ENCODE assay signal across 11 mouse cellular contexts in the genomic region with DNA sequence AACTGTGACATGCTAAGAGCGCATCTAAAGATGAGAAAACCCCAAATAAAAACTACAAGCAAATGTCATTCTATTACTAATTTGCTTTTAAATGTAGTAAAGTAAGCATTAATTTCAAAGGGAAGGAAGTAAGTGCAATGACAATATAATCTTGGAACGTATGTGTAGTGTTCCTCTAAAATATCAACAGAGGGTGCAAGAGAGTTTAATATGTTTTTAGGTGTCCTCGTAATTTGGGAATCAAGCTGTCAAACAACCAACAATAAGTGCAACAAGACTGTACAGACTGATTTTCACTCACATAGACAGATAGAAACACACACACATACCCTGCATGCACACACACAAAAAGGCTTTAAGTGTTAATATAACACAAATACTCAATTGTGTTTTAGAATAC.
A peak's percentile ranks its signal among the peaks of the same experiment; 100 is the strongest.
DNase-seq lines count a peak whose midpoint lies in the region; ATAC-seq and TF ChIP-seq lines count a peak whose summit lies in the region.
"Had no signal": no experiment of that assay in that cellular context is flagged by ENCODE, and none has a peak within 500 bp of the region (broad histone marks: within the 10 kb centered on the region; RNA-seq: fewer than 3 reads in every experiment).

No protein-coding gene starts in this region.

- peak; percentile 71 for TF ChIP-seq RAD21 in CH12.LX (IDR thresholded peaks at IDR 0.05; ENCODE audit: low read depth, low read length)

- no peak overlapping the region for H3K4me3 ChIP-seq in forebrain, embryonic 13.5 days
- no peak overlapping the region for H3K4me3 ChIP-seq in forebrain, embryonic 12.5 days (replicated peaks)
- no peak overlapping the region for H3K4me3 ChIP-seq in layer of hippocampus, adult 2 months
- H3K4me3 ChIP-seq in CH12.LX (replicated peaks in 1 of 3; ENCODE audit: low read depth in 2 of 3, low read length in 2 of 3, poor library complexity in 1 of 3): no peak overlapping the region

- TF ChIP-seq CTCF in layer of hippocampus, adult 2 months (conservative IDR thresholded peaks at IDR 0.05): peak; percentile 77
- TF ChIP-seq CTCF in CH12.LX (conservative IDR thresholded peaks at IDR 0.05 in 1 of 2, IDR thresholded peaks at IDR 0.05 in 1 of 2; ENCODE audit: low read depth in 2 of 2, low read length in 2 of 2): peak in 1 of 2 experiments; percentile 60; a peak in 2 of 4 replicates

- H3K9me3 ChIP-seq in forebrain, embryonic 13.5 days (replicated peaks): no peaks in the 10 kb centered on the region
- no peaks in the 10 kb centered on the region for H3K9me3 ChIP-seq in forebrain, embryonic 12.5 days
- H3K9me3 ChIP-seq in CH12.LX (replicated peaks; ENCODE audit: low read length): no peaks in the 10 kb centered on the region

- H3K9ac ChIP-seq in forebrain, embryonic 13.5 days: no peak overlapping the region
- H3K9ac ChIP-seq in forebrain, embryonic 12.5 days: no peak overlapping the region
- H3K9ac ChIP-seq in CH12.LX (ENCODE audit: insufficient read depth, low read depth): no peak overlapping the region

- H3K79me2 ChIP-seq in CH12.LX (replicated peaks; ENCODE audit: control insufficient read depth, extremely low read depth, insufficient read depth, poor library complexity, severe bottlenecking): no peaks in the 10 kb centered on the region

- H3K4me2 ChIP-seq in forebrain, embryonic 13.5 days: no peak overlapping the region
- no peak overlapping the region for H3K4me2 ChIP-seq in forebrain, embryonic 12.5 days
- H3K4me2 ChIP-seq in CH12.LX (ENCODE audit: insufficient read depth, low read depth, poor library complexity, severe bottlenecking): no peak overlapping the region

- peak; percentile 45; the same call in 1 of the 2 replicates for ATAC-seq in forebrain, embryonic 13.5 days
- no peak for ATAC-seq in forebrain, embryonic 12.5 days (ENCODE audit: low FRiP score)
- 0 out of 2 replicates have a peak, but pooled peaks have one; percentile 20 for ATAC-seq in granulocyte monocyte progenitor cell, adult 5-6 weeks (replicated peaks; ENCODE audit: poor library complexity, severe bottlenecking)

- no peak for TF ChIP-seq POLR2A in CH12.LX (IDR thresholded peaks at IDR 0.05; ENCODE audit: low read depth, low read length)

- no peak overlapping the region for H3K27ac ChIP-seq in forebrain, embryonic 13.5 days
- H3K27ac ChIP-seq in forebrain, embryonic 12.5 days: no peak overlapping the region
- no peak overlapping the region for H3K27ac ChIP-seq in layer of hippocampus, adult 2 months
- no peak overlapping the region for H3K27ac ChIP-seq in CH12.LX (ENCODE audit: insufficient read depth, low read depth)

- DNase-seq in layer of hippocampus, adult 2 months (ENCODE audit: low spot score in 2 of 2): no peak
- no peak for DNase-seq in layer of hippocampus, adult 9-10 months (ENCODE audit: low spot score)
- no peak for DNase-seq in CH12.LX (ENCODE audit: extremely low read depth)
- DNase-seq in adrenal gland, adult 8-10 months: no peak
- no peak for DNase-seq in layer of hippocampus, postnatal 10 days (ENCODE audit: low spot score in 2 of 2)
- DNase-seq: kidney, adult 18-20 months; spleen, adult 18-20 months; thymus, adult 18-20 months had no signal

- no peaks in the 10 kb centered on the region for H3K4me1 ChIP-seq in forebrain, embryonic 13.5 days
- no peaks in the 10 kb centered on the region for H3K4me1 ChIP-seq in forebrain, embryonic 12.5 days
- H3K4me1 ChIP-seq in CH12.LX (ENCODE audit: control insufficient read depth in 1 of 2, insufficient read depth in 2 of 2): peaks cover 0 to 4% of the 10 kb centered on the region in 2 experiments; a peak in 1 of 4 replicates

- H3K27me3 ChIP-seq in forebrain, embryonic 13.5 days: no peaks in the 10 kb centered on the region
- H3K27me3 ChIP-seq in forebrain, embryonic 12.5 days: no peaks in the 10 kb centered on the region
- no peaks in the 10 kb centered on the region for H3K27me3 ChIP-seq in CH12.LX (replicated peaks)

- no peaks in the 10 kb centered on the region for H3K36me3 ChIP-seq in forebrain, embryonic 13.5 days (ENCODE audit: poor library complexity, severe bottlenecking)
- 0 out of 2 replicates have a peak, but pooled peaks cover under 1% of the 10 kb centered on the region for H3K36me3 ChIP-seq in forebrain, embryonic 12.5 days (replicated peaks)
- peaks cover 0 to 3% of the 10 kb centered on the region in 2 experiments for H3K36me3 ChIP-seq in CH12.LX (replicated peaks in 1 of 2; ENCODE audit: control insufficient read depth in 1 of 2, insufficient read depth in 1 of 2, low read length in 1 of 2)

- TF ChIP-seq EP300 in CH12.LX (IDR thresholded peaks at IDR 0.05; ENCODE audit: low read length): no peak

- dilution Hi-C loops in CH12.LX (cut with MboI; ENCODE audit: extremely low pct_ligation_motif_present, extremely low pct_unique_long_range_greater_than_20kb, low sequenced_read_pairs): no loop called here

- WGBS in forebrain, embryonic 13.5 days: 65% methylated on average over 3 of the region's 3 CpGs
- WGBS in forebrain, embryonic 12.5 days: 74% methylated on average over 3 of the region's 3 CpGs

- in situ Hi-C loops in CH12.LX (cut with MboI; ENCODE audit: low pct_ligation_motif_present, low pct_unique_long_range_greater_than_20kb, low sequenced_read_pairs): loop anchor here (25.0 kb wide), 1 partner anchor 299 kb away; no protein-coding TSS in a partner anchor

TF ChIP-seq in CH12.LX, 34 proteins besides CTCF, POLR2A, EP300 and RAD21:
- TF ChIP-seq MYC (IDR thresholded peaks at IDR 0.05; ENCODE audit: low read depth, low read length) (no peak), IRF4 (IDR thresholded peaks at IDR 0.05; ENCODE audit: low read depth, low read length) (no peak), SMC3 (IDR thresholded peaks at IDR 0.05; ENCODE audit: low read depth, low read length) (peak; percentile 50)
